Mouse (Mus musculus) ES-Bruce4 (cell line): ENCODE results near the gene Dhdh. TPM values are rescaled to one million over a fixed set of nuclear protein-coding genes. Genes with fewer than 3 reads are reported as not detected.

Experiments
- H3K27ac ChIP-seq: 2 replicates; pipeline ENCODE4 v1.5.1; 2012; ENCODE audit warnings: low read length, inconsistent platforms; ENCODE audit not compliant: insufficient read depth
- H3K27me3 ChIP-seq: 2 replicates; pipeline ENCODE4 v1.6.1; 2012; ENCODE audit warnings: mild to moderate bottlenecking, low read length, inconsistent platforms; ENCODE audit not compliant: control insufficient read depth, poor library complexity, insufficient read depth, severe bottlenecking
- H3K36me3 ChIP-seq: 2 replicates; pipeline ENCODE4 v1.6.1; 2012; ENCODE audit warnings: inconsistent platforms, mild to moderate bottlenecking, low read length, moderate library complexity; ENCODE audit not compliant: control insufficient read depth, poor library complexity, insufficient read depth, severe bottlenecking
- H3K4me1 ChIP-seq: one replicate; pipeline ENCODE4 v1.8.1; 2011; ENCODE audit warnings: low read length; ENCODE audit not compliant: control insufficient read depth, insufficient read depth
- H3K4me3 ChIP-seq: 2 replicates; pipeline ENCODE4 v1.5.1; 2011; ENCODE audit warnings: low read depth, mild to moderate bottlenecking, low read length
- H3K9ac ChIP-seq: 2 replicates; pipeline ENCODE4 v1.6.1; 2012; ENCODE audit warnings: low read depth, mild to moderate bottlenecking, inconsistent platforms; ENCODE audit not compliant: poor library complexity, severe bottlenecking
- H3K9me3 ChIP-seq: replicated peaks from 2 replicates; pipeline ENCODE4 v1.6.1; 2012; ENCODE audit warnings: mild to moderate bottlenecking, low read length, inconsistent platforms; ENCODE audit not compliant: control insufficient read depth, poor library complexity, insufficient read depth, severe bottlenecking
- CTCF ChIP-seq: IDR thresholded peaks from one replicate; pipeline ENCODE4 v1.8.1; 2011; ENCODE audit warnings: low read depth, low read length
- EP300 ChIP-seq: IDR thresholded peaks from 2 replicates; pipeline ENCODE4 v1.6.1; 2011; ENCODE audit warnings: low read depth, low read length; ENCODE audit not compliant: insufficient read depth
- POLR2A ChIP-seq: IDR thresholded peaks from one replicate; pipeline ENCODE4 v1.8.1; 2011; ENCODE audit warnings: low read length; ENCODE audit not compliant: insufficient read depth
- polyA plus RNA-seq: library from polyadenylated mRNA; stranded (reverse); fragments of >200 nt; gene quantifications from 2 replicates; pipeline ENCODE4 v1.2.4, GENCODE M21; 2011; ENCODE audit warnings: low read depth; ENCODE audit not compliant: missing spikeins, insufficient read depth, insufficient read length

Dhdh gene
- polyA plus RNA-seq, 1 experiment, result 15.3 TPM

- H3K9ac ChIP-seq, result no peak overlapping the region
- peaks cover 3% of the 10 kb centered on the region for H3K4me1 ChIP-seq
- H3K27me3 ChIP-seq, result no peaks in the 10 kb centered on the region
- TF ChIP-seq EP300, result no peak
- TF ChIP-seq POLR2A, result no peak
- TF ChIP-seq CTCF, result no peak
- H3K36me3 ChIP-seq, result peaks cover 29% of the 10 kb centered on the region
- no peaks in the 10 kb centered on the region for H3K9me3 ChIP-seq
- H3K27ac ChIP-seq, result peak overlapping the region; percentile 57
- no peak overlapping the region for H3K4me3 ChIP-seq
Observed at GRCm38 (mm10) chr7:45455932-45456696, 32.5 kb downstream of the Dhdh start.

DNA sequence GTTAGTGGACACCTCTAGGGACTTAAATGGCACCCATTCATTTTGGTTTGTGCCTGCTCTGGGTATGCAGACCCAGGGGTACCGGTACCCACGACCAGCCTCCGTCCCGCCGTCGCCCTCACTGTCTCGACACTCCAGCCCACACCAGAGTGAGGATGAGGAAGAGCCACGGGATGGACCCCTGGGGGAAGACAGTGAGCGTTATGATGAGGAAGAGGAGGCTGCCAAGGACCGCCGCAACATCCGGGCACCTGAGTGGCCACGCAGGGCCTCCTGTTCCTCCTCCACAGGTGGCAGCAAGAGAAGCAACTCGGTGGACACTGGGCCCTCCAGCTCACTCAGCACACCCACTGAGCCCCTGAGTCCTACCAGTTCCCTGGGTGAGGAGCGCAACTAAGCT is 33.6 kb downstream of the Dhdh start:
- TF ChIP-seq POLR2A, result no peak
- no peak for TF ChIP-seq EP300
- TF ChIP-seq CTCF, result no peak
- Histone ChIP-seq H3K9ac (no peak overlapping the region), H3K9me3 (no peaks in the 10 kb centered on the region), H3K4me3 (no peak overlapping the region), H3K4me1 (peaks cover 3% of the 10 kb centered on the region), H3K27me3 (no peaks in the 10 kb centered on the region), H3K27ac (no peak overlapping the region), H3K36me3 (peaks cover 26% of the 10 kb centered on the region)

DNA sequence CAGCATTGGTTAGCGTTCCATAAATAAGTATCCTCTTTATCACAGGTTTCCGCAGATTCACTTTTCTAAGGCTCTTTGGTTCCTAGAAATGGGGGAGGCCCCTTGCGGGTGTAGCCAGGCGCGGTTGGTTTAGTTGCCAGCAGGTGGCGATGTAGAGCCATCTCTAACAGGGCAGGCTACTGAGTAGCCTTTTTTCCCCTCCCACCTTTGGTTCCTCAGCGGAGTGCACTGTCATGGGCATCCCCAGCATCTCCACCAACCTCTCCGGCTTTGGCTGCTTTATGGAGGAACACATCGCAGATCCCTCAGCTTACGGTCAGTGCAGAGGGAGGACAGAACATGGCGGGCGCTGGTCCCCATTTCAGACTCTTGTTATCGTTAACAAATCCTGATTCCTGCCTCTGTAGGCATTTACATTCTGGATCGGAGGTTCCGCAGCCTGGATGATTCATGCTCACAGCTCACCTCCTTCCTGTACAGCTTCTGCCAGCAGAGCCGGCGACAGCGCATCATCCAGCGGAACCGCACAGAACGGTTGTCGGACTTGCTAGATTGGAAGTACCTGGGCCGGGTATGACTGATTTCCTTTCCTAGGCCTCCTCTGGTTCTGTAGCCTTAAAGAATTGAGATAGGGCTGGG is 37.1 kb downstream of the Dhdh start:
- Histone ChIP-seq H3K4me3 (peak overlapping the region; percentile 35), H3K27me3 (no peaks in the 10 kb centered on the region), H3K36me3 (0 out of 2 replicates have a peak, but pooled peaks cover 5% of the 10 kb centered on the region), H3K27ac (no peak overlapping the region), H3K9me3 (no peaks in the 10 kb centered on the region), H3K9ac (no peak overlapping the region), H3K4me1 (peaks cover 6% of the 10 kb centered on the region)
- 0 out of 2 replicates have a peak, but pooled peaks have one; percentile 20 for TF ChIP-seq EP300
- peak; percentile 88 for TF ChIP-seq CTCF
- TF ChIP-seq POLR2A, result no peak

DNA sequence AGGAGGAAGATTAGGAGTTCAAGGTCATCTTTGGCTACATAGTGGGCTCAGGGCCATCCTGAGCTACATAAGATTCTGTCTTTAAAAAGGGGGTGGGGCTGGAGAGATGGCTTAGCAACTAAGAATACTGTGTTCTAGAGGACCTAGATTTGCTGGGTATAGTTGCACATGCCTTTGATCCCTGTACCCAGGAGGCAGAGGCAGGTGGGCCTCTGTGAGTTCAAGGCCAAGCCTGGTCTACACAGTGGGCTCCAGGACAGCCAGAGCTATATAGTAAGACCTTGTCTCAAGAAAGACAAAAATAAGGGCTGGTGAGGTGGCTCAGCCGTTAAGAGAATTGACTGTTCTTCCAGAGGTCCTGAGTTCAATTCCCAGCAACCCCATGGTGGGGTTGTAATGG is 38.6 kb downstream of the Dhdh start:
- peaks cover 3% of the 10 kb centered on the region for H3K4me1 ChIP-seq
- 0 out of 2 replicates have a peak, but pooled peaks cover 5% of the 10 kb centered on the region for H3K36me3 ChIP-seq
- peak overlapping the region; percentile 79 for H3K27ac ChIP-seq
- TF ChIP-seq POLR2A (no peak), CTCF (no peak), EP300 (no peak)
- 0 out of 2 replicates have a peak overlapping the region, but pooled peaks have one; percentile 9 for H3K9ac ChIP-seq
- H3K27me3 ChIP-seq, result no peaks in the 10 kb centered on the region
- no peak overlapping the region for H3K4me3 ChIP-seq
- H3K9me3 ChIP-seq, result no peaks in the 10 kb centered on the region

DNA sequence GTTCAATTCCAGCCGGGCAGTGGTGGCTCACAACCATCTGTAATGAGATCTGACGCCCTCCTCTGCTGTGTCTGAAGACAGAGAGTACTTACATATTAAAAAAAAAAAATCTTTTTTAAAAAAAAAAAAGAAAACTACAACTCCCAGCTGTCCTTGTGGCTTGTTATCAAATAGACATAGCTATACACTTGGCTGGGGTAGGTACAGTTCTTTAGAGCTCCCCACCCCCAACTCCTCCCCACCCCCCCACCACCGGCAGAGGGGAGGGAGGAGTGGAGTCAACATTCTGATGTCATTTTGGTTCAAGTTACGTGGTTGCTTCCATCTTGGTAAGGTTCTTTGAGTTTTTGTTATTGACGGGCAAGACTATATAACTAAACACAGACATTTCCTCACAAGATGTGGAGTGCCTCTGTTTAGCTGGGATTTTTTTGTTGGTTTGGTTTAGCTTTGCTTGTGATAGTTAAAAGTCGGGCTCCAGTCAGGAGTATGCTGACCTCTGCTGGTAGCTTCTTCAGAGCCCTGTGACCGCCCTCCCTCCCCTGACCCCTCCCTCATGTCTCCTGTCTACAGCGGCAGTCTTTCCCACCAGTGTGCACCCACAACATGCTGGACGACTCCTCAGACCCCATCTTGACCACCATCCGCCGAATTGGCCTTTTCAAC is 41.1 kb downstream of the Dhdh start:
- Histone ChIP-seq H3K4me1 (peaks cover 3% of the 10 kb centered on the region), H3K4me3 (peak overlapping the region; percentile 62), H3K9ac (peak overlapping the region; percentile 24), H3K27me3 (no peaks in the 10 kb centered on the region), H3K36me3 (0 out of 2 replicates have a peak, but pooled peaks cover 7% of the 10 kb centered on the region), H3K9me3 (no peaks in the 10 kb centered on the region), H3K27ac (peak overlapping the region; percentile 85)
- TF ChIP-seq CTCF (peak; percentile 75), EP300 (no peak), POLR2A (no peak)
